Mouse (Mus musculus) layer of hippocampus, postnatal 25 days (tissue): Measurements from ENCODE around the gene Olfr724. TPM values are rescaled to one million over a fixed set of nuclear protein-coding genes. Genes with fewer than 3 reads are reported as not detected.
"Not testable (repeated sequence)": the region's sequence is repeated elsewhere in the genome, so short reads cannot be mapped to it uniquely, and the experiment has no call there.

Experiments used
- DNase-seq, 2 experiments: peaks; one replicate each; pipeline ENCODE4 v3.0.0; 2022; ENCODE audit warnings: mixed read lengths in 2 of 2, low spot score in 1 of 2; ENCODE audit errors: extremely low spot score in 1 of 2
- total RNA-seq, 2 experiments: library from RNA; stranded (reverse); gene quantifications; 2 replicates each; pipeline ENCODE4 v1.2.3; 2021

The Olfr724 gene
- not detected for total RNA-seq

- not testable (repeated sequence) for DNase-seq
Observed at GRCm38 (mm10) chr14:49963174-49963573, at the start of gene Olfr724. TSS of gene Olfr724 (minus strand) at chr14:49963274.

- DNase-seq, result no peak
Observed at GRCm38 (mm10) chr14:49955890-49956289, 7.2 kb downstream of the Olfr724 start.

- not testable (repeated sequence) for DNase-seq
Observed at GRCm38 (mm10) chr14:49931687-49932086, 31.4 kb downstream of the Olfr724 start, which contains the start of gene Olfr723. TSS of gene Olfr723 (minus strand) at chr14:49931787.

Other genes starting within 250 kb of the Olfr724 start
- gene Armh4, start 179.9 kb downstream of the Olfr724 start, total RNA-seq, result 10 to 100 TPM; 26.1 to 28.2 TPM
- gene Olfr722, start 61.3 kb downstream of the Olfr724 start, total RNA-seq, result not detected
- gene Olfr723, start 31.5 kb downstream of the Olfr724 start, total RNA-seq, result not detected
- not detected for gene Olfr725, start 77.1 kb upstream of the Olfr724 start, total RNA-seq
- not detected for gene Olfr726, start 127.7 kb upstream of the Olfr724 start, total RNA-seq
- not detected for gene Olfr727, start 159.9 kb upstream of the Olfr724 start, total RNA-seq
- not detected for gene Olfr728, start 179.4 kb upstream of the Olfr724 start, total RNA-seq
- not detected for gene Olfr729, start 189.6 kb upstream of the Olfr724 start, total RNA-seq
- gene Olfr730, start 224.9 kb upstream of the Olfr724 start, total RNA-seq, result not detected